Mouse (Mus musculus) liver, adult 2 months (tissue): ENCODE measurements around the gene Gm765.

Source experiments
- CTCF ChIP-seq: fragments of 200-500 bp; IDR thresholded peaks from 2 replicates; pipeline ENCODE4 v1.5.1; 2011; ENCODE audit warnings: low read depth, low read length, control low read depth
- POLR2A ChIP-seq: fragments of 200-500 bp; IDR thresholded peaks from 2 replicates; pipeline ENCODE4 v1.6.1; 2011; ENCODE audit warnings: low read length, control low read depth; ENCODE audit not compliant: insufficient read depth; ENCODE audit errors: extremely low read depth

DNA sequence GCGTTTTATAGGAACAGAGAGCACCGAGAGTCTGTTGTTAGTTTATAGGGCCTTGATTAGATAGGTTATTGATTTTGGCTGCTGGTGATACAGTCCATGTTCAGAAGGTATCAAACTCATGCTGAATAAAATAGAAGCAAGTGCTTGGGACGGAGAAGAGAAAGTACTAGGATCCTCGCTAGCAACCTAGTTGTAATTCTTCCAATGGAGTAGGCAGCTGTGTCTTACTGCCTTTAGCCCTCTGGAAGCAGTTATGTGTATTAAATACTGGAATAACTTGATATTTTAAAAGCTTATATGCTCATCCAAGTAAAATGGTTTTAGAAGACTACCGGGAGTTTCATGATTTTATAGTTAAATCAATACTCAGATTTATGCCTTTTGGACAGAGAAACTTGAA is 132.3 kb downstream of the Gm765 start:
- TF ChIP-seq POLR2A, result no peak
- no peak for TF ChIP-seq CTCF
